8 mouse cellular contexts compared by ENCODE assay signal in the genomic region with DNA sequence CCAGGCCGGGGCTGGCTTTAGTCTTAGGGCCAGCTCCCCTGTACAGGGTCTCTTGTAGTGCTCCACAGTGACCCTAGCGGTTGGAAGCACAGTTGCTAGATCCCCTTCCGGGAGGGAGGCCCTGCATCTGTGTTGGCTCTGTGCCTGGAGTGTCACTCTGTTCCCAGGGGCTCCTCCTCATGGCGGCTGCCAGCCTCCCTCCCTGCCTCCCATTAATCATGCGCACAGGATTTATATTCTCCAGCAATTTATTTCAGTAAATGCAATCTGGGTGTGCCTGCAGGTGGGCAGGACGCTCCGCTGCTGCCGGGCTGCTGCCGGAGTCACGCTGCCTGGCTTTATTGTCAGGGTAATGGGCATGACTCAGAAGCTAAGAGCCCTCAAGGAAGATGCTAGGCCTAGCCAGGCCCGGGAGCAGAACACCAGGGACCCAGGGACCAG. TPM values are rescaled to one million over a fixed set of nuclear protein-coding genes. Genes with fewer than 3 reads are reported as not detected.
DNase-seq lines count a peak whose midpoint lies in the region; ATAC-seq and TF ChIP-seq lines count a peak whose summit lies in the region.

No protein-coding gene starts in this region.

- no peaks in the 10 kb centered on the region for H3K9me3 ChIP-seq in forebrain, embryonic 13.5 days (replicated peaks)
- no peaks in the 10 kb centered on the region for H3K9me3 ChIP-seq in midbrain, embryonic 11.5 days (ENCODE audit: control insufficient read depth, low read length)
- H3K9me3 ChIP-seq in stomach, embryonic 16.5 days (replicated peaks; ENCODE audit: control insufficient read depth, low read length), result no peaks in the 10 kb centered on the region

- H3K27ac ChIP-seq in forebrain, embryonic 13.5 days, result peak overlapping the region; percentile 62; the same call in 1 of the 2 replicates
- H3K27ac ChIP-seq in left cerebral cortex, adult 2 months, result no peak overlapping the region
- H3K27ac ChIP-seq in midbrain, embryonic 11.5 days (ENCODE audit: low read depth, low read length), result no peak overlapping the region
- no peak overlapping the region for H3K27ac ChIP-seq in stomach, embryonic 16.5 days (ENCODE audit: low read length)

- peak; percentile 36 for TF ChIP-seq CTCF in left cerebral cortex, adult 2 months (IDR thresholded peaks at IDR 0.05)

- DNase-seq in urinary bladder, postnatal 25 days (ENCODE audit: low spot score), result peak; percentile 22
- no peak for DNase-seq in urinary bladder, adult 18-20 months (ENCODE audit: low spot score in 2 of 2)
- DNase-seq in heart, postnatal 36 days, result peak; percentile 20 to 32
- peak; percentile 38 to 62 for DNase-seq in left cerebral cortex, adult 2 months (ENCODE audit: extremely low spot score in 1 of 2, low spot score in 2 of 2)
- peak; percentile 87 for DNase-seq in midbrain, embryonic 11.5 days (ENCODE audit: low spot score, missing footprints)
- no peak for DNase-seq in c-Kit-positive CD71-positive TER-119-positive erythroid progenitor cells, embryonic 14.5 days (ENCODE audit: low spot score)

- no peaks in the 10 kb centered on the region for H3K36me3 ChIP-seq in forebrain, embryonic 13.5 days (ENCODE audit: poor library complexity, severe bottlenecking)
- H3K36me3 ChIP-seq in midbrain, embryonic 11.5 days (ENCODE audit: control insufficient read depth, insufficient read depth, low read length), result no peaks in the 10 kb centered on the region
- no peaks in the 10 kb centered on the region for H3K36me3 ChIP-seq in stomach, embryonic 16.5 days (ENCODE audit: control insufficient read depth, insufficient read depth, low read length)

- no peak overlapping the region for H3K9ac ChIP-seq in forebrain, embryonic 13.5 days
- no peak overlapping the region for H3K9ac ChIP-seq in midbrain, embryonic 11.5 days (ENCODE audit: low read length)
- H3K9ac ChIP-seq in stomach, embryonic 16.5 days (ENCODE audit: low read length), result no peak overlapping the region

- peaks cover 22% of the 10 kb centered on the region for H3K4me1 ChIP-seq in forebrain, embryonic 13.5 days
- H3K4me1 ChIP-seq in midbrain, embryonic 11.5 days (ENCODE audit: control insufficient read depth, insufficient read depth, low read length), result peaks cover 5% of the 10 kb centered on the region; the same call in 1 of the 2 replicates
- peaks cover 7% of the 10 kb centered on the region for H3K4me1 ChIP-seq in stomach, embryonic 16.5 days (ENCODE audit: control insufficient read depth, insufficient read depth, low read length)

- peak overlapping the region; percentile 35 for H3K4me2 ChIP-seq in forebrain, embryonic 13.5 days
- peak overlapping the region; percentile 4; the same call in 1 of the 2 replicates for H3K4me2 ChIP-seq in midbrain, embryonic 11.5 days
- H3K4me2 ChIP-seq in stomach, embryonic 16.5 days (ENCODE audit: low read depth, low read length), result no peak overlapping the region

- H3K27me3 ChIP-seq in forebrain, embryonic 13.5 days, result peaks cover 13% of the 10 kb centered on the region; the same call in 1 of the 2 replicates
- H3K27me3 ChIP-seq in midbrain, embryonic 11.5 days (ENCODE audit: control insufficient read depth, insufficient read depth, low read length), result no peaks in the 10 kb centered on the region
- H3K27me3 ChIP-seq in stomach, embryonic 16.5 days (ENCODE audit: control insufficient read depth, insufficient read depth, low read length), result 0 out of 2 replicates have a peak, but pooled peaks cover 6% of the 10 kb centered on the region

- H3K4me3 ChIP-seq in forebrain, embryonic 13.5 days, result no peak overlapping the region
- no peak overlapping the region for H3K4me3 ChIP-seq in left cerebral cortex, adult 2 months
- H3K4me3 ChIP-seq in midbrain, embryonic 11.5 days (ENCODE audit: low read depth, low read length), result no peak overlapping the region
- no peak overlapping the region for H3K4me3 ChIP-seq in stomach, embryonic 16.5 days (replicated peaks; ENCODE audit: low read length)

- WGBS in forebrain, embryonic 13.5 days, result 3% methylated on average over 11 of the region's 11 CpGs
- WGBS in midbrain, embryonic 11.5 days, result 9% methylated on average over 11 of the region's 11 CpGs
- 10% methylated on average over 11 of the region's 11 CpGs for WGBS in stomach, embryonic 16.5 days

- intact Hi-C loops in heart, postnatal 36 days (cut with DNase I), result no loop called here
- intact Hi-C loops in left cerebral cortex, adult 2 months (cut with DNase I), result no loop called here

- ATAC-seq in forebrain, embryonic 13.5 days, result peak; percentile 94
- ATAC-seq in midbrain, embryonic 11.5 days (ENCODE audit: low FRiP score), result peak; percentile 80
- ATAC-seq in stomach, embryonic 16.5 days (ENCODE audit: insufficient read depth, low FRiP score), result peak; percentile 83

RNA-seq across cellular contexts. Expression of a gene that starts 7.2 kb away (rescaled TPM):
- 0.17 TPM in 1 of 2 replicates, not detected in the other for polyA plus RNA-seq in forebrain, embryonic 13.5 days (2015; fragmentation: Nextera tagmentation; extraction: Ambion mirVana)
- total RNA-seq in heart, postnatal 36 days (2021), result not detected
- total RNA-seq in left cerebral cortex, adult 2 months (2021), result under 1 TPM; 0.47 to 0.57 TPM
- not detected in 2 replicates for polyA plus RNA-seq in midbrain, embryonic 11.5 days (2014; fragmentation: Nextera tagmentation; extraction: Ambion mirVana)
- not detected in 2 replicates for polyA plus RNA-seq in stomach, embryonic 16.5 days (2015; fragmentation: Nextera tagmentation; extraction: Ambion mirVana)

RNA-seq across cellular contexts. Expression of a gene that starts 14.5 kb away (rescaled TPM):
- polyA plus RNA-seq in forebrain, embryonic 13.5 days (2015; fragmentation: Nextera tagmentation; extraction: Ambion mirVana), result not detected in 2 replicates
- not detected for total RNA-seq in heart, postnatal 36 days (2021)
- not detected for total RNA-seq in left cerebral cortex, adult 2 months (2021)
- polyA plus RNA-seq in midbrain, embryonic 11.5 days (2014; fragmentation: Nextera tagmentation; extraction: Ambion mirVana), result not detected in 2 replicates
- polyA plus RNA-seq in stomach, embryonic 16.5 days (2015; fragmentation: Nextera tagmentation; extraction: Ambion mirVana), result 0.10 and 2.0 TPM in 2 replicates

RNA-seq across cellular contexts. Expression of a gene that starts 19.6 kb away (rescaled TPM):
- polyA plus RNA-seq in forebrain, embryonic 13.5 days (2015; fragmentation: Nextera tagmentation; extraction: Ambion mirVana), result 20.0 and 20.2 TPM in 2 replicates
- total RNA-seq in heart, postnatal 36 days (2021), result not detected
- total RNA-seq in left cerebral cortex, adult 2 months (2021), result 10 to 100 TPM in 1 of 2 experiments, 1 to 10 TPM in 1; 7.1 to 13.4 TPM
- 2.7 and 3.1 TPM in 2 replicates for polyA plus RNA-seq in midbrain, embryonic 11.5 days (2014; fragmentation: Nextera tagmentation; extraction: Ambion mirVana)
- 3.0 and 5.7 TPM in 2 replicates for polyA plus RNA-seq in stomach, embryonic 16.5 days (2015; fragmentation: Nextera tagmentation; extraction: Ambion mirVana)

RNA-seq across cellular contexts. Expression of a gene that starts 28.6 kb away (rescaled TPM):
- not detected in 2 replicates for polyA plus RNA-seq in forebrain, embryonic 13.5 days (2015; fragmentation: Nextera tagmentation; extraction: Ambion mirVana)
- not detected for total RNA-seq in heart, postnatal 36 days (2021)
- not detected for total RNA-seq in left cerebral cortex, adult 2 months (2021)
- polyA plus RNA-seq in midbrain, embryonic 11.5 days (2014; fragmentation: Nextera tagmentation; extraction: Ambion mirVana), result not detected in 2 replicates
- polyA plus RNA-seq in stomach, embryonic 16.5 days (2015; fragmentation: Nextera tagmentation; extraction: Ambion mirVana), result 0.16 and 5.7 TPM in 2 replicates

RNA-seq across cellular contexts. Expression of a gene that starts 37.8 kb away (rescaled TPM):
- 103 and 108 TPM in 2 replicates for polyA plus RNA-seq in forebrain, embryonic 13.5 days (2015; fragmentation: Nextera tagmentation; extraction: Ambion mirVana)
- total RNA-seq in heart, postnatal 36 days (2021), result 10 to 100 TPM; 42.9 to 50.8 TPM
- 10 to 100 TPM; 59.8 to 60.1 TPM for total RNA-seq in left cerebral cortex, adult 2 months (2021)
- 130 and 135 TPM in 2 replicates for polyA plus RNA-seq in midbrain, embryonic 11.5 days (2014; fragmentation: Nextera tagmentation; extraction: Ambion mirVana)
- 147 and 150 TPM in 2 replicates for polyA plus RNA-seq in stomach, embryonic 16.5 days (2015; fragmentation: Nextera tagmentation; extraction: Ambion mirVana)

Comparison
In these comparisons a context has a peak if more than half of its experiments do, and no peak if none do; other contexts are left out.
1. DNase-seq: peak in urinary bladder, postnatal 25 days (single experiment), heart, postnatal 36 days (2 of 2), left cerebral cortex, adult 2 months (2 of 2) and midbrain, embryonic 11.5 days (single experiment); none in urinary bladder, adult 18-20 months (0 of 2) and c-Kit-positive CD71-positive TER-119-positive erythroid progenitor cells, embryonic 14.5 days (single experiment).
2. Peak in every context shown above with its lines, with median percentiles within 50 percentile points of each other: ATAC-seq.